Mouse (Mus musculus) liver, adult (tissue): Measurements from ENCODE around the gene Keap1.

Experiments used
- GATA4 ChIP-seq: IDR thresholded peaks from 2 replicates; pipeline ENCODE4 v1.6.1; 2014; ENCODE audit warnings: mild to moderate bottlenecking, low read length; ENCODE audit not compliant: insufficient replicate concordance

Gene Keap1

GRCm38 (mm10) chr9:21244428-21245112 is 5.4 kb upstream of the Keap1 start:
- TF ChIP-seq GATA4 = no peak

DNA sequence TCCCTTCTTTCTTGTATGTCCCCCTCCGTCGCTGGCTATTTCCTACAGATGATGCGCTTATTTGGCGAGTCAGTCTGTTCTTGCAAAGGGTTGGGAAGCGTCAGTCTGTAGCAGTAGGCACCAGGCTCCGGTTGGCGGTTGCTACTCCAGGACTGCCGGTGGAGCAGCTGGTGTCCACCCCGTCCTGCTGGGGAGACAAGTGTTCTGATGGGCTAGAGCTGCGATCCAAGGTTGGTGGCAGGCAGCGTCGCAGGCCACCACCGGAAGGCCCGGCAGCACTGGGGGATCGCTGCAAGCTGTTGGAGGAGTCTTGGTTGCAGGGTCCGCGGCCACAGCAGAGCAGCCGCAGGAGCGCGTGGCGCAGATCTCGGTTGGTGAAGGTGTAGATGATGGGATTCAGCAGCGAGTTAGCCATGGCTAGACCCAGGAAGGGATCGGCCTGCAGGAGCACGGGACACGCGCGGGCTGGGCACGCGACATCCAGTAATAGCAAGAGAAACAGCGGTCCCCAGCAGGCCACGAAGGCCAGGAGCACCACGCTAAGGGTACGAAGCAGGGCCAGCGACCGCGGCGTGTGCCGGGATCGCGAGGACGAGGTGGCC is 4.8 kb upstream of the Keap1 start:
- no peak for TF ChIP-seq GATA4

DNA sequence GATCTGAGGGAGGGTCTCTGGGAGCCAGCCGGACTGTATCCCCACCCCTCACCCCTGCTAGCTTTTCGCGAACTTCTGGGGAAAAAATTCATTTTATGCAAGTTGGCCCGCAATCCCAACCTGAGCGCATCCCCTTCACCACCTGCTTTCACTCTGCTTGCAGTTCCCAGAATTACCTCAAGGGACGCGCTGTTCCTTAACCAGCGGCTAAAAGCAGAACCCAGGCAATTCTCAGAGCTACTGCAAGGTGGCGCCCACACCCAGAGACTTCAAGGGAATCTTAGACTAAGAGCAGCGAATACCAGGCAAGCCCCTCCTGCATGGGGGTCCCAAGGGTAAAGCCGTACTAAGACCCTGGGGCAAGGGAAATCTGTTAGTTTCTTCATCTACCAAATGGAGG is 2.2 kb upstream of the Keap1 start:
- no peak for TF ChIP-seq GATA4

- no peak for TF ChIP-seq GATA4
Observed at GRCm38 (mm10) chr9:21239465-21239848, 296 bp upstream of the Keap1 start.

DNA sequence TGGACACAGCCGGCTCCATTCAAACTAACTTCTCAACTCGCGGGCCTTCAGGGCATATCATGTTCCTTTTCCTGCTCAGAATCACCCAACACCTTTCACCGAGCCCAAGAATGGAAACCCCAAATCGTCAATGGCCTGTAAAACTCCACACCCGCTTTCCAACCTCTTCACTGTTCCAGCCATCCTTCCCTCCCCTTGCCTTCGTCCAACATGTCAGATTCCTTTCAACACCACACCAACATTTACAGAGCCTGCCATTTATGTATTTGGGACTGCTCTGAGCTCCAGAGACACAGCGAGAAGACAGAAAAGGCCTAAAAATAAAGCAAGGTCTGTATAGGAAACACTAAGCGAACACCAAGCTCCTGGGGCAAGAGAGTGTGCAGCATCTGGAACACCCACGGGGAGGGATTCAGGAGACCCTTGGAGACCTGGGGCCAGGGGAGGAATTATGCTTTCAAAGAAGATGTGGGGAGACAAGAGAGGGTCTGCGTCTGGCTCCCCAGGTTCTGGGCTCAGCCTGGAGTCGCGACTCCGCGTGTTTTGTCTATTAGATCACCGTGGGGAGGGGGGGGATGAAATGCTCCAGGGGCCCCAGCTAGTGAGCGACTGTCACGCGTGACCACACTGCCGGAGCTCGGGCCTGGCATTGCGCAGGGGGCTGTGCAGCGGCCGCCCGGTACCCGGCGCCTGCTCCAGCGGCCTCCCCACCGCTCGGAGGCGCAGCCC is 993 bp downstream of the Keap1 start:
- no peak for TF ChIP-seq GATA4

- no peak for TF ChIP-seq GATA4
Observed at GRCm38 (mm10) chr9:21237368-21238003, 1.7 kb downstream of the Keap1 start.

GRCm38 (mm10) chr9:21236991-21237367 is 2.2 kb downstream of the Keap1 start:
- no peak for TF ChIP-seq GATA4

GRCm38 (mm10) chr9:21235341-21235740 is 3.8 kb downstream of the Keap1 start:
- no peak for TF ChIP-seq GATA4

DNA sequence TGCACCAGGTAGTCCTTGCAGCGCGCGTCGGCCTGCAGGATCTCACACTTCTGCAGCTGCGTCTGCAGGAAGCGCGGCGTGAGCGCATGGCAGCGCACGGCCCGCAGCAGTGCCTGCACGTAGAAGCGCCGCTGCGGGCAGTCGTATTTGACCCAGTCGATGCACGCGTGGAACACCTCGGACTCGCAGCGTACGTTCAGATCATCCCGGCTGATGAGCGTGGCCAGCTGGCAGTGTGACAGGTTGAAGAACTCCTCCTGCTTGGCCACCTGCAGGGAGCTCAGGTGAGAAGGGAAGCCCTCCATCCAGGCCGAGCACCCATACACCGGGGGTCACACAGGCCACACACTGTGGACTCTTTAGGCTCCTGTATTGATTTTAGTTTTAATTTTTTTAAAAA is 5.4 kb downstream of the Keap1 start:
- no peak for TF ChIP-seq GATA4

GRCm38 (mm10) chr9:21233366-21233765 is 5.8 kb downstream of the Keap1 start:
- no peak for TF ChIP-seq GATA4

- no peak for TF ChIP-seq GATA4
Observed at GRCm38 (mm10) chr9:21232867-21233266, 6.3 kb downstream of the Keap1 start.

DNA sequence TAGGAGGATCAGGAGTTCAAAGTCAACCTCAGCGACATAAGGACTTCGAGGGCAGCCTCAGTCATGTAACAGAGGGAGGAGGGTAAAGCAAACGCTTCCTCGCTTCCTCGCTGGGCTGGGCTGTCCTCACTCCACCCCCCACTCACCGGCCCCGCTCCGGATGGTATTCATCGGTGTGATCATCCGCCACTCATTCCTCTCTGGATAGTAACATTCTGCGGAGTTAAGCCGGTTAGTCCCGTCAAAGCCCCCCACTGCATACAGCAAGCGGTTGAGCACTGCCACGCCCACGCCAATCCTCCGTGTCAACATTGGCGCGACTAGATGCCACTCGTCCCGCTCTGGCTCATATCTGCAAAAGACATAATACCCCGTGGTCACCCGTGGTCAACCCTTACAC is 7.6 kb downstream of the Keap1 start:
- TF ChIP-seq GATA4 = no peak

- peak; percentile 84; the same call in 1 of the 2 replicates for TF ChIP-seq GATA4
Observed at GRCm38 (mm10) chr9:21227342-21227741, 11.8 kb downstream of the Keap1 start.

GRCm38 (mm10) chr9:21225415-21225758 is 13.8 kb downstream of the Keap1 start:
- TF ChIP-seq GATA4 = no peak

DNA sequence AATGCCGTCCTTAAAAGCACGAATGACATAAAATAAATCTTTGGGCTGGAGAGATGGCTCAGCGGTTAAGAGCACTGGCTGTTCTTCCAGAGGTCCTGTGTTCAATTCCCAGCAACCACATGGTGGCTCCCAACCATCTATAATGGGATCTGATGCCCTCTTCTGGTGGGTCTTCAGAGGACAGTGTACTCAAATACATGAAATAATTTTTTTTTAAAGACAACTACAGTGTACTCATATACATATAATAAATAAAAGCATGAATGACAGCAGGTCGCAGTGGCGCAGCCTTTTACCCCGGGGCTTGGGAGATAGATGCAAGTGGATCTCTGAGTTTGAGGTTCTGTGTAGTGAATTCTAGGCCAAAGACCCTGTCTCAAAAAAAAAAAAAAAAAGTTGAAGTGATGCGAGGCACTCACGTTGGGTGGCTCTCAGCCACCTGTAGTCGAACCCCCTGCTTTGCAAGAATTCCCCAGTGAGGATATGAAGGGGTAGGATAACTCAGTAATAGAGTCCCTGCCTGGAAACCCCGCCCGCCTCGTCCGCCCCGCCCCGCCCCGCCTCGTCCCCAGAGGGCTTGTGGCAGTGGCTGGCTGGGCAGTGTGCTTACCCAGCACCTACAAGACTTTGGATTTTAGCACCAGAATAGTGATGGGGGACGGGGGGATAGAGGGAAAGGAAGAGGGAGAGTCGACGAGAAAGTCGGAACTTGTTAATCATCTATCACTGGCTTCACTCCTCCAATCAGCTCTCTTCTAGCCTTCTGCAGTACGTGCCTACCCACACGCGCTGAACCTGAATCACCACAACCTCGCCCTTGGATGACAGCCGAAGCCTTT is 14.4 kb downstream of the Keap1 start:
- no peak for TF ChIP-seq GATA4
